Mouse (Mus musculus) urinary bladder, adult 2 months (tissue): ENCODE results near the gene Kctd19. TPM values are rescaled to one million over a fixed set of nuclear protein-coding genes. Genes with fewer than 3 reads are reported as not detected.

Experiments used
- DNase-seq: peaks from one replicate; pipeline ENCODE4 v3.0.0; 2022; ENCODE audit warnings: low spot score
- polyA plus RNA-seq: library from polyadenylated mRNA; depleted of rRNA; stranded (reverse); fragments of >200 nt; gene quantifications from 2 replicates; pipeline ENCODE4 v1.2.3, GENCODE M21; 2012

Kctd19 gene
- polyA plus RNA-seq, 1 experiment, result 0.06 TPM

DNA sequence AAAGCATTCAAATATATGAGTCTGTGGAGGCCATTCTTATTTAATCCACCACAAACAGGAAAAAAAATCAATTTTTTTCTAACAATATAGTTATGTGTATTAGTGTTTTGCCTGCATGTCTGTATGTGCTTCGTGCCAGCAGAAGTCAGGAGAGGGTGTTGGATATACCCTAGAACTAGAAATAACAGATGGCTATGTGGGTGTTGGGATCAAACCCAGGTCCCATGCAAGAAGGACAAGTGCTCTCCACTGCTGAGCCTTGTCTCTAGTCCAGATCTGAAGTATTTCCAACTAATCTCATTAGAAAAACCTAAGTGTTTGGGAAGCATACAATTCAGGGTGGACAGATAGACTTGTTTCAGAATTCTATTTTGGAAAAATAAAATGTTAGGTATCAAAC, 8.7 kb upstream of the Kctd19 start:
- DNase-seq, result no peak

DNA sequence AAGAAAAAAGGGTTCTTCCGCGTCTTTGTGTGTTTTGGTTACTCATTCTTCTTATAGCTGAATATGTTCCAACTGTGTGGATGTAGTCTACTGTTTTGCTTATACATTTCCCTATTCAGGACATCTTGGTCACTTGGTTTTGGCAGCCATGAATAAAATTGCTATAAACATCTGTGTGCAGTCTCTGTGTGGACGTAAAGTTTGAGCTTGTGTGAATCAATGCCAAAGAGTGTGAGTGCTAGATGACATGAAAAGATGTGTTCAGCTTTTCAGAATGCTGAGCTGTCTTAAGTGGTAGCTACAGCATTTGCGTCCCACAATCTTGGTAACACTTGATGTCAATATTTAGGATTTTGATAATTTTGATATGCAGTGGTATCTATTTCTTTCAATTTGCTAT, 6.5 kb upstream of the Kctd19 start:
- no peak for DNase-seq

- no peak for DNase-seq
Observed at GRCm38 (mm10) chr8:105418992-105419391, 5.7 kb upstream of the Kctd19 start.

DNA sequence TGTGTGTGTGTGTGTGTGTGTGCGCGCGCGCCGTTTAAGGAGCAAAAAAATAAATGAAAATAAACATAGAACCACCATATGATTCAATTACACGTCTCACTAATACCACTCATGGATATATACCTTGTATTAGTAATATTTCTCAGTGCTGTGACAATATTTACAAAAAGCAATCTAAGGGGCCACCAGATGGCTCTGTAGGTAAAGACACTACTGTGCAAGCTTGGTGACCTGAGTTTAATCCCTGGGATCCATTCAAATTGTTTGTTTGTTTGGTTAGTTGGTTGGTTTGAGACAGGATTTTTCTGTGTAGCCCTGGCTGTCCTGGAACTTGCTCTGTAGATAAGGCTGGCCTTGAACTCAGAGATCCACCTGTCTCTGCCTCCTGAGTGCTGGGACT, 3.4 kb downstream of the Kctd19 start:
- no peak for DNase-seq

DNA sequence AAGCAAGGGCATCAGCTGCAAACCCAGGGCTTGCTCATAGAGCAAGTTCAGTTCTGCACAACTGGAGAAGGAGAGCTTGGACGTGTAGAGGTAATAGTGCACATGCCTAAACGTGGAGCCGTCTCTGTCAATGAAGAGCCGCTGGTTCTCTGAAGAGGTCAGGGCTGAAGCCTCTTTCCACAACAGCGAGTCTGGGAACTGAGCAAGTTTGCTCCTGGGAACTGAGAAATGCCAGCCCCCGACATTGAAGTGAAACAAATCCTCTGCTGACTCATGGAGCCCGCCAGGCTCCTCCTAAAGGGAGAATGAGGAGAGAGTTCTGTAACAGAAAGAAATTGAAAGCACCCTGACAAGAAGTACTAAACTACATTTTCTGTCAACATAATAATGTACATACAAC, 5.0 kb downstream of the Kctd19 start:
- DNase-seq, result no peak

GRCm38 (mm10) chr8:105406416-105406815, 6.9 kb downstream of the Kctd19 start:
- no peak for DNase-seq

DNA sequence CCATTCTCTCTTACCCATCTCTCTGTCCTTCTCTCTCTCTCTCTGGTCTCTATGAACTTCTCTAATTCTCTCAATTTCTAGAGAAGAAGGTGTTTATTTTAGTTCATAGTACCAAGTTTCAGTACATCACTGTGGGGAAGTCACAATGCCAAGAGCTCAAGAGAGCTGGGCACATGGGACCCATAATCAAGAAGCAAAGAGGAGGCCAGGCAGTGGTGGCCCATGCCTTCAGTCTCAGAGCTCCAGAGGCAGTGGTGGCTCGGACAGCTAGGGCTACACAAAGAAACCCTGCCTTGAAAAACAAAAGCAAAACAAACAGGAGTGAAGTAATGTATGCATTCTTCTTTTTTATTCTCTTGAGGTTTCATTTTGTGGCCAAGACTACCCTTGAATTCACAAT, 8.8 kb downstream of the Kctd19 start:
- DNase-seq, result no peak

DNA sequence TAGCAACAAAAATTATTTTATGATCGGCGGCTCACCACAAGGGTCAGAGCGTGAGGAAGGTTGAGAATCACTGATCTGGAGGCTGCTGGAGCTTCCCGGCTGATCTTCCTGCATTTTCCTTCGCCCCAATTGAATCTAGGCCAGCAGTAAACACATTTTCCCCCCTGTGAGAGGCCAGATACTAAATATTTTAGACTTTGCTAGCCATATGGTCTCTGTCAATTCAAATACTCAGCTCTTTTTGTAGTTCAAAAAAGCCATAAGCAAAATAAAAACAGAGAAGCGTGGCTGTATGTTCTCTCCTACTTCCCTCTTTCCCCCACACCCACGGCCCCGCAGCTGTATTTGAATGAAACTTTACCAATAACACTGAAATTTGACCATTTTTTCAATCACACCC, 9.8 kb downstream of the Kctd19 start:
- DNase-seq, result no peak

GRCm38 (mm10) chr8:105400016-105400415, 13.3 kb downstream of the Kctd19 start:
- no peak for DNase-seq

DNA sequence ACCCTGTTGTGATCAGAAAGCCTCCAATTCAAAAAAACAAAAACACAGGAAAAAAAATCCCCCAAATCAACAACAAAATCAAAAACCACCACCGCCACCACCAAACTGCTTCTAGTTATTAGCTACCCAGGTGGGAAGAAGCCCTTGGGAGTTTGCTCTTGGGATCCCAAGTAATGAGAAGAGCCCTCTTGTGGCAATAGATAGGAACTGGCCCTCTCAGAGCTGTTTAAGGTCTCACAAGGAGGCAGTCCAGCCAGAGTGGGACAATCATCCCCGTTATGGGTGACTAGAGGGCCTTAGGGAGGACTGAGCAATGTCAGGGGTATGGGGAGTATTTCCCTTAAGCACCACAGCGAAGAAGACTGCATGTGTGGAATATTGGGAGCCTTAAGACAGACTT, 15.6 kb downstream of the Kctd19 start:
- DNase-seq, result no peak

DNA sequence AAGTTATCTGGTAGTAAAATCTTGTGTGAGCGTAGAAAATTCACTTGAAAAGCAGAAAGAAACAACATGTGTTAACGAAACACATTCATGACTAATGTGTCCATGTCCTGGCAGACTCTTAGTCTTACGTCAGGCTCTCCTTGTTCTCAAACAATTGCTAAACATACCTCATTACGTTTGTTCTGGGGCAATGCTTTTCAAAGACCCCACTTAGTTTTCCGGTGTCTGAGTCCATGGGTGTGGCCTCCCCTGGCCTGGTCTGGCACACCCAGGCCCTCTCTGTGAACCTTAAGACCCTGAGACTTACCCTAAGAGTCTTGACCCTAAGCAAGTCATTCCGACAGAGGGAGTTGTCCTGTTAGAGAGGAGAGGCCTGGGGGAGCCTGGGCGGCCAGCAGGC, 19.4 kb downstream of the Kctd19 start:
- DNase-seq, result no peak

DNA sequence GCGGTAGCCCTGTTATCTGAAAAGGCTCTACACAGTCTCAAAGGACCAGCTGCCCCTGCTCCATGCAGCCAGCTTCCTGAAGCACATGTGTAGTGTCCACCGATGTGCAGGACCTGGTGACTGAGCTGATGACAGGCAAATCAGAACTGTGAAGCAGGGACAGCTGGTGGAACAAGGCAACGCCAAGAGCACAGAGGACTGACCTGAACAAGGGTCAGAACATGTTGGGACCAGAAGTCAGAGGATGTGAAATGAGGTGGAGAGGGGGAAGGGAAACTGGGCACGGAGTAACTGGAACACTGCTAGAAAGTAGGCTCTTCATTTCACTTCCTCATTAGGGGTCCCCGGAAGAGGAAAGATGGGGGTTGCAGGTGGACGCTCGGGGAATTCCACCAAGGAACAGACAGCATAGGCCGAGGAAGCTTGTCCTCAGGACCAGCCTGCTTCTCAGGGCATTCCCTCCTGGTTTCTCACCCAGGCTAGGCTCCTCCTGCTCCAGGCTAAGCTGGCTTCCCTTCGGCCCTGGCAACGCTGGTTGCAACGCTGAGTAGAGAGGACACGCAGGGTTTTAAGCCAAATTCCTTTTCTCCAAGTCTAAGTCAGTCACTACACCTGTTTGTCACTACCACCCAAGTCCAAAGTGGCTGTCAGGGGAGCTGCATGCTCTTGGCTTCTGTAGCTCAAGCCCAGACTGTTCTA, 20.1 kb downstream of the Kctd19 start:
- DNase-seq, result no peak

DNA sequence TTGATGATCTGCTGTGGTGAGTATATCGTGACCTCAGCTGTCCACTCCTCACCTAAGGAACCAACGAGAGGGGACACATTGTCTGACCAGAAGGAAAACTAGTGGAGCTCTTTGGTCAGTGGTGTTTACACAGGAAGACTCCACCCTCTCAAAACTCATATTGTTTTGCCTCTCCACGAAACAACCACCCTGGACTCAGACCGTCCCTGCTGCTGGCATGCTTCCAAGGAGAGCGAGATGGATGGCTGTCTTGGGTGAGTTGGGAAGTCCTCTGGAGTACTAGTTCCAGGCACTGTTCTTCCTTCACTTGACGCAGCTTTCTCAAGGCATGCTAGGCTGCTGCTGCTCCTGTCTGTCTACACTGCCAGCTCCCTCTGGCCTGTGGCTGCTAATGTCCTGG, 24.2 kb downstream of the Kctd19 start:
- DNase-seq, result no peak

- no peak for DNase-seq
Observed at GRCm38 (mm10) chr8:105387151-105387550, 26.2 kb downstream of the Kctd19 start.

GRCm38 (mm10) chr8:105384070-105384469, 29.2 kb downstream of the Kctd19 start:
- no peak for DNase-seq

DNA sequence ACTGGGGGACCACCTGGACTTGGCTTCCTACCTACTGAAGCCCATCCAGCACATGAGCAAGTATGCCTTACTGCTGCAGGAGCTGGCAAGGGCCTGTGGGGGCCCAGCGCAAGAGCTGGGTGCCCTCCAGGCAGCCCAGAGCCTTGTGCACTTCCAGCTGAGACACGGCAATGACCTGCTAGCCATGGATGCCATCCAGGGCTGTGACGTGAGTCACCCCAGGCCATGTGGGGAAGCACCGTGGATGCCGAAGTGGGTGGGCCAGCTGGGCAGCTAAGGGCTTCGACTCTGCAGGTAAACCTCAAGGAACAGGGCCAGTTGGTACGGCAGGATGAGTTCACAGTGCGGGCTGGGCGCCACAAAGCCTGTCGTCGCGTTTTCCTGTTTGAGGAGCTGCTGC, 33.0 kb downstream of the Kctd19 start:
- DNase-seq, result no peak

- peak; percentile 49 for DNase-seq
Observed at GRCm38 (mm10) chr8:105378673-105379072, 34.6 kb downstream of the Kctd19 start.

DNA sequence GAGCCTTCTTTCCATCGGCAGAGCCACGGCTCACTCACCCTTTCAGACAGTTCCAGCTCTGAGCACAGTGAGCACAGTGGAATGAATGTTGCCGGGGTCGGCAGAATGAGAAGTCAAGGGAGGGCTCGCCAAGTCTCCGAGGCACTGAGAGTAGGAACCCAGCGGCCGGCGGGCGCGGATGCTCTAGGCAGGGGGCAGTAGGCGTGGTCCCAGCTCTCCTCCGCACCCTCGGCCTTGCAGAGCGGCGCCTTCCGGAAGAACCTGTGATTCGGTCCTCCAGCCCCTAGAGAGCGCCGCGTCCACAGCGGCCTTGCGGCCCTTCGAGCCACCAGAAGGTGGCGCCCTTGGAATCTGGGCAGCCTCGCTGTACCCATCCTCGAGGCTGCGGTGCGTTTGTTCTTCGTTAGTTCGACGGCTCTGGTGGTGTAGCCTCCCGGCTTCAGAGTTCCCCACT, 38.8 kb downstream of the Kctd19 start:
- no peak for DNase-seq

GRCm38 (mm10) chr8:105373032-105373431, 40.3 kb downstream of the Kctd19 start, which contains the start of gene Plekhg4:
Gene Plekhg4 (plus strand): TSS chr8:105373274.
- DNase-seq, result no peak

- DNase-seq, result no peak
Observed at GRCm38 (mm10) chr8:105372473-105372872, 40.8 kb downstream of the Kctd19 start.

DNA sequence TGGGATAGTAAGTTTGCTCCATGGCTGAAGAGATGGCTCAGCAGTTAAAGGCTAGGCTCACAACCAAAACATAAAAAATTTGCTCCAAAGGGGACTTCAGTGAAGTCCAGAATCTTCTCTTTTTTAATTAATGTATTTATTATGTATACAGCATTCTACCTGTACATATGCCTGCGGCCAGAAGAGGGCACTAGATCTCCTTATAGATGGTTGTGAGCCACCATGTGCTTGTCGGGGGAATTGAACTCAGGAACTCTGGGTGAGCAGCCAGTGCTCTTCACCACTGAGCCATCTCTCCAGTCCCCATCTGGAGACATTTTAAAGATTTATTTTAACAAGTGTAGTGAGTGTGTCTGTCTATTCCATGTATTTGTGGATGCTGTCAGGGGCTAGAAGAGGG, 46.2 kb downstream of the Kctd19 start:
- DNase-seq, result no peak

DNA sequence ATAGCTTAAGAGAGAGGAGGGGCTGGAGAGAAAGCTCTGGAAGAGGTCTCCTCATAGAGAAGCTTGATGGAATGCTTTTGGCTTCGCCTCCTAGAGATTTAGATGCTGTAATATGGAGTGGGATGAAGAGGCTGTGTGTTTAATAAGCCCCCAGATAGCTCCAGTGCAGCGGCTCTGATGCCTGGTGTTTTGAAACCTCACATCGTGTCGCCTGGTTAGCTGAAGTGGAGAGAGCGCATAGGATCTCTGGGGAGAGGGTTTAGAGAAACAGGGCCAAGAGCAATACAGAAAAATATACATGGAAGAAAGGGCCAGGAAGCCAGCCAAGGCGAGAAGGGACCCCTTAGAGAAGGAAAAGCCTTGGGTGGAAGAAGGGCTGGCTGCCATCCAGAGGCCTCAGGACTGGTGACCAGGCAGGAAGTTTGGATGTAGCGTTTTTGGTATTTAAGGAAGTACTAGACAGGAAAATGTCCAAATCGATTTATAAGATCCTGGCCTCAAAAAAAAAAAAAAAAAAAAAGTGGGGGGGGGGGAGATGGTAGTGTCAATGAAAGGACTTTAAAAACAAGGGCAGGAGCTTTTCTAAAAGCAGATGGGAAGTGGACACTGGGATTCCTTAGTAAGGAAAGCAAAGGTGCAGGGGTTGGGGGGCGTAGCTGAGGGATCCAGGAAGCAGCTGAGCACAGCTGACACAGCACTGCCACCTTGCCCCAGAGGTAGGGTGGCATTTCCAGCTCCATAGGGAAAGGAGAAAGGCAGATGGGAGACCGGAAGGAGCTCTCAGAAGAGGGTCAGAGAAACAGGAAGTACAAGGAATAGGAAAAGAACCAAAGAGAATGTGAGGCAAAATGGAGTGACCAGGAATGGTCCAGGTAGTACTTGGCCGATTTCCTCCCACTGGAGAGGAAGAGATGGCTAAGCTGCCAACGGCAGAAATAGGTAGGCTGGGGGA, 51.3 kb downstream of the Kctd19 start:
- DNase-seq, result no peak

DNA sequence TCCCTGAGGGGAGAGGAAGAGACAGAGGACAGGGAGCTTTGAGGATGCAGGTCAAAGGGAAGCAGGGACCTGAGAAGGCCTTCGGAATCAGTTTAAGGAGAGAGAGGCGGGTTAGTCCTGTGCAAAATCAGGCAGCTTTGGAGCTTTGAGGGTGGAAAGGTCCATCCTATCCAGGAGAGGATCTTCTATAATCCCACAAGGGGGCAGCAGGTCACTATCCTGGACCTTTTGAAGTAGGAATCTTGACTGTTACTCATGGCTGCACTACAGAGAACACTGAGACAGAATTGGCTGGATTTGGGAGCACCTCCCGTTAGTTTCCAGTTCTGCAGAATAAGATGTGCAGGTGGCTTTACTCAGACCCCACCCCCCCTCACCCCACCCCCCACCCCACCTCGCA, 53.7 kb downstream of the Kctd19 start:
- no peak for DNase-seq
